Mouse (Mus musculus) thymus, postnatal 0 days (tissue): ENCODE results near the gene Mrps12. TPM values are rescaled to one million over a fixed set of nuclear protein-coding genes. Genes with fewer than 3 reads are reported as not detected.

ENCODE experiments used
- DNase-seq: peaks from one replicate; pipeline ENCODE4 v3.0.0-alpha.2; 2015; ENCODE audit warnings: low spot score
- polyA plus RNA-seq: library from polyadenylated mRNA; unstranded; fragments of >200 nt; fragmentation: Nextera tagmentation; extraction: Ambion mirVana; gene quantifications from 2 replicates; pipeline ENCODE4 v1.2.1, GENCODE M21; 2015

Mrps12 gene
- polyA plus RNA-seq = 169 and 190 TPM in 2 replicates

DNA sequence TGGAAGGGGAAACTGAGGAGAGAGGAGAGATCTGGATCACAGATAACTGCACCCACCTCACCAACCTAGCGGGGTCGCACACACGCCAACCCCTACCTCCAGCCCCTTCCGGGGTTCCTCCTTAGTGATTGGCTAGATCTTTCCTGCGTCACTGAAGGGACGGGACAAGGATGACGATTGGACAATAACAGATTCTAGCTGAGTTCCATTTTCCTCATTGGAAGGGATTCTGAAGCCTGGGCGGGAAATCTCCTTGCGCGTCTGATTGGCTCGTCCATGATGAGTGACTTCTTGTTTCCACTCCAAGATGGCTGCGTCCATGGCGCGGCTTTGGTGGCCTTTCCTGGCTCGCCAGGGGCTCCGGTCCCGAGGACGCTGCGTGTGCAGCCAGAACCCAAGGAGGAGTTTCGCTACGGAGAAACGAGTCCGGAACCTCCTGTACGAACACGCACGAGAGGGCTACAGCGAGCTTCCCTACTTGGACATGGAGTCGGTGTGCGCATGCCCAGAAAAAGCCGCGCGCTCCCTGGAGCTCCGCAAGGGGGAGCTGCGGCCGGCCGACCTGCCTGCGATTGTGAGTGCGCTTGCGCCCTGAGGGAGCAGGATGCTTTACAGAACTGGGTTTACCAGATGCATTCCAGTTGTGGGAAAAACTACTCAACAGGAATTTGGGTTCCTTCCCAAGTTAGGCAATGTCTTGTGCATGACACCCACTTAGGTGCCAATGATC, at the start of gene Mrps12, which contains the start of gene Sars2:
Gene Mrps12, minus strand, starts transcription at position 112 of the 730 bp plus-strand sequence.
Gene Sars2, plus strand, starts transcription at position 284 of the 730 bp plus-strand sequence.
- peak; percentile 98 for DNase-seq

- no peak for DNase-seq
Measured at GRCm38 (mm10) chr7:28790066-28790806, 48.6 kb upstream of the Mrps12 start.

DNA sequence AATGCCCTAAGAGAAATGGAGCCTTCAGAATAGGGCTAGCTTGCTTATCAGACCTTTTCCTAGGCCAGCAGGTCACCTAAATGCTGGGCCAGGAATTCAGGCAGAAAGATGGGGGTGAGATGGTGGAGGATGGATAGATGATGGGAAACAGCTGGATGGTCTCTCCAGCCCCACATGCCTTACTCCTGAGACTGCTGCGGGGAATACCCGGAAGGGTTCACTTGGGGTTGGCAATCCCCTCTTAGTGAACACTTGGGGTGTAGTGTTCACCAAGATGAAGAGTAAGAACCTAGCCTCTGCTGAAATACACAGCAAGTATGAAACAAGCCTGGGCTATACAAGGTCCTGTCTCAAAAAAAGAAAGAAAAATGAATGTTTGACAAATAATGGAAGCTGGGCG, 47.6 kb upstream of the Mrps12 start:
- no peak for DNase-seq

DNA sequence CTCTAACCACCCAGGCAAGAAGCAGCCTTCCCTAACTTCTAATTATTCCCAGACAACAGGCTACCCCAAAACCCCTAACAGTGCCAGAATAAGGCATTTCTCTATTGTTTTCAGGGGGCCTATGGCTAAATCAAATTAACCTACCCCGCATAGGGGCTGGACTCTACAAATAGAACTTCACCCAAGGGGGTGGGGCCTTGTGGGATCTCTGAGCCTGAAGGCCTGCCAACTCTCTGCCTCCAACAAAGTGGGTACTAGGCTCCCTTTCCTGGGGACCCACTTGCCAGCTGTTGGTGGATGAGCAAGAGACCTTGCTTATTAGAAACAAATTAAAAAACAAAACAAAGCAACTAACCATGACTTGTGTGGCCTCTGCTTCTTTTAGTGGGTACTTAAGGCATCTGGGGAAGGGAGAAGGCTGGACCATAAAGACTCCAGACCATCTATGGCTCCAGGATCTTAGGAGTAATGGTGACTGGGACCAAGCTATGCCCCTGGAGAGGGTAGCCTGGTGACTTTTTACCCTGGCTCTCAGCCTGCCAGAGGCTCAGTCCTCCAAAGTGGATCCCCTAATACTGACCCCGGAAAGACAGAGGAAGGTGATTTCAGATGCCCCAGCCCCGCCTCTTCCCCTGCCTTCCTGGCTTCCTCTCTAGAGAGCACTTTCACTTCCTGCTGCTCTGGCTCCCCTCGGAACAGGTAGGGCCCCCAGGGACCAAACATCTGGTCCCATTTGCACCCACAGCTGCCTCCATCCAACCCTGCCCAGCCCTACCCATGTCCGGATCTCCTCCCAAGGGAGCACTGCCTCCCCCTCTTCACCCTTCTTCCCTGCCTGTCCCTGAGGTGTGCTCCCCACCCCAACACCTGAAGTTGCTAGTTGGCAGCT, 46.9 kb upstream of the Mrps12 start, which contains the start of gene Rinl:
Gene Rinl, plus strand, starts transcription at position 663 of the 889 bp plus-strand sequence.
- DNase-seq = peak; percentile 70

DNA sequence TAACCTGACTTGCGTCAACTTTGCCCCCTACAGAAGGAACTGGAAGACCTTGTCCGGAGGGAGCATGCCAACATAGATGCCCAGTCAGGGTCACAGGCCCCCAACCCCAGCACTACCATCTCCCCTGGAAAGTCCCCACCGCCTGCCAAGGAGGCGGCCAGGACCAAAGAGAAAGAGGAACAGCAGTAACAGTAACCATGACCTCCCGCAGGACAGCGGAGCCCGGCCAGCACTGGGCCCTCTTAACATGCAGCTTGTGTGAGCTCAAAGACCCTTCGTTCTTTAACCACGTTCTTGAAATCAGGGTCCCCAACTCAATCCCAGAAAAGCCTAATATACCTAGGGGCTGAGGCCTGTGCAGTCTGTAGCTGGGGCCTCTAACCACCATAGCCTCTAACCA, 46.3 kb upstream of the Mrps12 start:
- no peak for DNase-seq

GRCm38 (mm10) chr7:28785161-28785560, 43.5 kb upstream of the Mrps12 start:
- peak; percentile 64 for DNase-seq

GRCm38 (mm10) chr7:28781261-28781663, 39.6 kb upstream of the Mrps12 start:
- peak; percentile 93 for DNase-seq

DNA sequence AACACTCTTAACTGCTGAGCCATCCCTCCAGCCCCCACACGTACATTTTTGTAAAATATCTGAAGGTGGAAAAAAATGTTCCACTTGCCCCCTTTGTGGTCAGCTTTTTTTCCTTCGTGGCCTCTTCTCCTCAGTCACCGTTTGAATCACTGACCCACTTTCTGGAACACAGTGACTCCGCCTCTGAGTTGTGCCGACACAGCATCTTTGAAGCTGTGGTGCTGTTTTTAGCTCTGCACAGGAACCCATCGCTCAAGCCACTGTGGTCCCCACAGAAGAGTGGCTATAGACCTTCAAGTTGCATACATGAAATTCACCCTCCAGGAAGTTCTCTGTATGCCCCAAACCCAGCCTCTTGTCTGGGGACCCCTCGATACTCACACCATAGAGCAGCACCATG, 39.2 kb upstream of the Mrps12 start:
- peak; percentile 91 for DNase-seq

DNA sequence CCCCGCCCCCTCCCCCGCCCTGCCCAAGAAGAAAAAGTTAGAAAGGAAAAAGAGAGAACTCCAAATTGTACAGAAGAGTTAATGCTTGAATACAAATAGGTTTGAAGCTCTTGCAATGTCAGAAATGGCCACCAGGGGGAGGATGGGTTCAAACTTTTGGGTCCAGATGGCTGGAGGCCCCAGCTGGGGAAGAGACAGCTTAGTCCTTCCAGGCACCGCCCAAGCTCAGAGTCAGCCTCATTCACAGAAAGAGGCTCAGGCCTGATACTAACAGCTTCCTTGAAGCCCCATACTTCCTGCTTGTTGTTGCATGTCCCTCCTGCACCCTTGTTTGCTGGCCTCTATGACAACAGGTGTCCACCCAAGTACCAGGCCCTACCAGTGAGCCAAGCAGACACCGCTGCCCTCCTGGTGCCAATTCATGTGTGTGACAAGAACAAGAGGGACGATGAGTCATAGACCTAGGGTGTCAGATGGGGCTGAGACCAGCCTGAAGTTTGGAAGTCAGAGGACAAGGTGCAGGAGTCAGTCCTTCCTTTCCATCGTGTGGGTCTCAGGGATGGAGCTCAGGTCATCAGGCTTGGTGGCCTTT, 38.5 kb upstream of the Mrps12 start:
- peak; percentile 93 for DNase-seq

- DNase-seq = no peak
Measured at GRCm38 (mm10) chr7:28778825-28779224, 37.2 kb upstream of the Mrps12 start.

DNA sequence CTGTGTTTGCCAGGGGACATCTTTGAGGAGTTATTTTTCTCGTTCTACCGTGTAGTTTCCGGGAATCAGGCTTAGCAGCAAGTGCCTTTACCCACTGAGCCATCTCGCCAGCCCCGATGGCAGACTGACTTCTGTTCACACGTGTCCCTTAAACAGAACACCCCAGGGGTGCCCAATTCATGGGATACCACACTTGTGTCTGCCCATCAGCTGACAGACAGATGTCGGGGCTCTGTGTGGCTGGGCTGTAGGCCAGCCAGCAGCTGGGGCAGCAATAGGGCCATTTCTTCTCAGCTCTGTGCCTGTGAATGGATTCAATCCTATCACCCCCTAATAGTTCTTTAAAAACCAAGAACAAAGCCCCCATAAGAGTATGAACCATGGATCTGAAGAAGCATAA, 33.5 kb upstream of the Mrps12 start:
- DNase-seq = no peak

GRCm38 (mm10) chr7:28774164-28774563, 32.5 kb upstream of the Mrps12 start:
- no peak for DNase-seq

- DNase-seq = no peak
Measured at GRCm38 (mm10) chr7:28773163-28773562, 31.5 kb upstream of the Mrps12 start.

GRCm38 (mm10) chr7:28771867-28772266, 30.2 kb upstream of the Mrps12 start:
- DNase-seq = no peak

DNA sequence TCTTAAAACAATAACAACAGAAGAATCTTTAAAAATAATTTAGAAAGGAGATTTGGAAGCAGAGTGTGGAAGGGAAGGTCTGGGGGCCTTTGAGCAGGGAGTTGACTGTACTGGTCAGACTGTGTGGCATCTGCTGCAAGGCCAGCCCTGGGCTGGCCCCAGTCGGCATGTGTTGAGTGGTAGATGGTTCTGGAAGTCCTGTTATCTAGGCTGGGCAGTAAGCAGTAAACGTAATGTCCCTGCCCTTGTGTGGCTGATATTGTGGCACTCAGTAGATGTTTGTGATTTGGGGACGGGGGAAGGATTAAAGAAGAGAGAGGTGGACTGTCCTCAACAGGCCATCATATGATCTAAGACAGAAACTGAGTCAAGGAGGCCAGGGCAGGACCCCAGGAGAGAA, 28.7 kb upstream of the Mrps12 start:
- no peak for DNase-seq

DNA sequence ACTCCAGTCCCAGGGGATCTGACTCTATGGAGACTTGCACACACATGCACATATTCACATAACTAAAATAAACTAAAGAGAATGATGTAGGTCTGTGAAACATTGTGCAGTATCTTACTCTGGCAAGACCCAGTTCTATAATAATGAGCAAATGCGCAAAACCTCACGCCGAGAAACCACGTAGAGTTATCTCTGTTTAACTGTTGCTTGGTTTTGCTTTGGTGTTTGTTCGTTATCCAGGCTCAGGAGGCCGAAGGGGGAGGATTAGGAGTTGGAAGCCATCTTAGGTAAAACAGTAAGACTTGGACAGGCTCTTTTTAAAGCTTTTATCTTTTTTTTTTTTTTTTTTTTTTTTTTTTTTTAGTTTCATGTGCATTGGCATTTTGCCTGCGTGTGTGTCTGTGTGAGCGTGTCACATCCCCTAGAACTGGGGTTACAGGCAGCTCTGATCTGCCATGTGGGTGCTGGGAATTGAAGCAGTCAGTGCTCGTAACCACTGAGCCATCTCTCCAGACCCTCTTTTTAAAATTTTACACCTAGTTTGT, 27.9 kb upstream of the Mrps12 start:
- no peak for DNase-seq

DNA sequence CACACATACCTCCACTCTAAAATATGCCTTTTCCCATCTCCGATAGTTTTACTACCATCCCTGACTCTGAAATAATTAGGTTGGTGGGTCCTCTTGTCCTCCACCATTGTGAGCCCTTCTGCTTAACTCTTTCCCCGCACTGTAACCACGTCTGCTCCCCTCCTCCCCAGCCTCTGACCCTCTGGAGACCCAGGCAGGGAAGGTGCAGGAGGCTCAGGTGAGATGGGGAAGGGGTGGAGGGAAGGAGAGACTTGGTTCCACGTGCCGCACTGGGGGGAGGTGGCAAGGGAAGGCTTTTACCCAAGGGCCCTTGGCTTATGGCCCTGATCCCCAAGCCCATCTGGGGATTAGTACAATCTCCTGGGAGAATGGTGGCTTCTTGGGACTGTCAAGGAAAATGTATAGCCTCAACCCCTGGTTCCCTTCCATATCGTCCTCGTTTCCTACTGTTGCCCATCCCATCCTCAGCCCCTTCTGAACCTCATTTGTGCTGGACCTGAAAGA, 25.9 kb upstream of the Mrps12 start, which contains the start of gene Nfkbib:
Gene Nfkbib, minus strand, starts transcription at position 51 of the 504 bp plus-strand sequence.
- no peak for DNase-seq

GRCm38 (mm10) chr7:28766910-28767309, 25.3 kb upstream of the Mrps12 start:
- peak; percentile 30 for DNase-seq

DNA sequence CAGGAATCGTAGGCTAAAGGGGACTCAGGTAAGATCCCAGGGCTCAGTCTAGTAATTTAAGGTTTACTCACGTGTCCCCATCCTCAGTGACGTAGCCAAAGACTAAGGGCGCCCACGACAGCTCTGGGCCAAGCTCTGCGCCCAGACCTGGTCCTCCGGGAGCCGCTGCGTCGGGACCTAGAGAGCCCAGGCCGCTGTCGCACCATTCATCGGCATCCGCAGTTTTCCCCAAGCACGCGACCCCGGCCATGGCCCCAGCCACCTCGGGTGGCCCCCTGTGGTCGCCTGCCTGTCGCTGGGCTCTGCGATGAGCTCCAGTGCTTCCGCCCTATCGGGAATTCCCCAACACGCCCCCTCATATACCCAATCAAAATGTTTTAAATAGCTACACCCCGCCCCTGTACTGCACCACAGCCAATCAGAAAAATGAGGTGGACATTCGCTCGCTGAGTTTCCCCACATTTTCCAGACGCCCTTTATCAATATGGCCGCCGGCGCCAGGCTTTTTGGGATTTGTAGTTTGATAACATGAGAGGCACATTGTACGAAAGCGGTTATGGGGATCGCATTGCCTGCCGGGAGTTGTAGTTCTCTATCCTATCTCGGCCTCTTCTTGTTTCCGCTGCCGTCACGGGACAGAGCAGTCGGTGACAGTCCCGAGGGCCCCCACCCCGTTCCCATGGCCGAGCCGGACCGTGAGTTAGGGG, 24.7 kb upstream of the Mrps12 start, which contains the start of gene Sirt2:
Gene Sirt2, plus strand, starts transcription at position 563 of the 707 bp plus-strand sequence.
- peak; percentile 98 for DNase-seq

GRCm38 (mm10) chr7:28765211-28765610, 23.6 kb upstream of the Mrps12 start:
- no peak for DNase-seq
